Mouse (Mus musculus) c-Kit-positive CD71-negative TER-119-negative erythroid progenitor cells, embryonic 14.5 days (primary cell): ENCODE measurements around the gene Paics.

Source experiments
- DNase-seq: peaks from one replicate; pipeline ENCODE4 v3.0.0-alpha.2; 2013; ENCODE audit warnings: low read depth

Gene Paics

DNA sequence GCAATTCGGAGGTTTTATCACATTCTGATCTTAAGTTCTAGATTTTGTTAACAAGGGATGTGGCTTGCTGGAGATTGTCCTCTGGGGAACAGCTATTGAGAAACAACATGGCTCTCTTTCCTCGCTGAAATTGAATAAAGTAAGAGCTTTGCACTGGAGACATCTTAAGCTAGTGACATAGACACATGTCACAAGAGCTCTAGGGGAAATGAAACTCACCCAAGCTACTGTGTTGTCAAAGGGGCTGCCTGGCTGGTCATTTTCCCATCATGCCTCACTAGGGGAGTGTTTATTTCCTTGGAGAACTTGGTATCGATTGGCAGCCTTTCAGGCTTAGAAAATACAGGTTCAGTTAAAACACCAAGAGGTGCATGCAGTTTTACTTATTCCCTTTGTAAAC lies 62.1 kb downstream of the Paics start:
- DNase-seq, result no peak

DNA sequence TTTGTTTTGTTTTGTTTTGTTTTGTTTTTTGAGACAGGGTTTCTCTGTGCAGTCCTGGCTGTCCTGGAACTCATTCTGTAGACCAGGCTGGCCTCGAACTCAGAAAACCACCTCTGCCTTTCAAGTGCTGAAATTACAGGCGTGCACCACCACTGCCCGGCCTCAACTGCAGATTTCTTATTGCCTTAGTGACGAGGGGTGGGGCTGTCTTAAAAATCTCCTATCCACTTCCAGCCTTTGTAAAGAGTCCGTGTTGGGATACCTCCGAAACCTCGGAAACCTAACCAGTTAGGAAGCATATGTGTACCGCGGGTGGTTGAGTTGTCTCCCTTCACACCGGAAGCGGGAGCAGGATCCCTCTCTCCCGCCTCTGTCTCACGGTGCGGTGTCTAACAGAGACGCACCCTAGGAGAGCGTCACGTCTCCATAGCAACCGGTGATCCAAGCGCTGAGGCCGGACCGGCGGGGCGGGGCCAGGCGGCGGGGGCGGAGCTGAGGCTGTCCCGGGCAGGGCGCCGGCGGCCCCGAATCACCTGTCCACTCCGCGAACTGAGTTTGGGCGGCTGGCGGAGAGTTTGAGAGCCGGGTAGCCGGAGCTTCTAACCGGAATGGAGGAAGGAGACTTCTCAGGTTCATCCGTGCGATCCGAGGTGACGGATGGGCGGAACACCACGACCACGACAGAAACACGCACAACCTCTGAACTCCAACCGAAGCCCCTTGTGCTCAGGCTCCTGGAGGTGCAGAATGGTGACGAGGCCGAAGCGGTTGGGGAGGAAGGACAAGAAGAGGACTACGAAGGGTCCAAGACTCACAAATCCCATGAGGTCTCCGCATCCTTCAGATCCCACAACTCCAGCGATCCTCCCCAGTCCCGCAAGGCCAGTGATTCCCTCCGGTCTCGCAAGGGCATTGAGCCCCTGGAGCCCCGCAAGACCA lies 64.7 kb downstream of the Paics start, which contains the start of gene Thegl:
Thegl (plus strand) TSS at position 480 of the 939 bp plus-strand sequence.
- DNase-seq, result peak; percentile 71
